Mouse (Mus musculus) gastrocnemius, postnatal 10 days (tissue): ENCODE data around the gene Dnajc1. TPM values are rescaled to one million over a fixed set of nuclear protein-coding genes. Genes with fewer than 3 reads are reported as not detected.
A peak's percentile ranks its signal among the peaks of the same experiment; 100 is the strongest.

Experiments used
- DNase-seq: peaks from one replicate; pipeline ENCODE4 v3.0.0; 2021; ENCODE audit warnings: mixed read lengths
- long read RNA-seq, 2 experiments: library from polyadenylated mRNA; stranded (forward); transcript quantifications; one replicate each; pipeline ENCODE4 v2.0.0; 2021
- total RNA-seq, 2 experiments: library from RNA; stranded (reverse); gene quantifications; 2 replicates each; pipeline ENCODE4 v1.2.3; 2021

Gene Dnajc1
- 10 to 100 TPM; 13.4 to 18.3 TPM for total RNA-seq
- long read RNA-seq, experiment 1, full-length matches to known transcripts: 17 of 21 reads
- long read RNA-seq, experiment 1, partial matches to known transcripts: 0 of 21 reads
- long read RNA-seq, experiment 1, other reads (novel, unspliced or antisense): 4 of 21 reads
- long read RNA-seq, experiment 2, full-length matches to known transcripts: 6 of 8 reads
- long read RNA-seq, experiment 2, partial matches to known transcripts: 1 of 8 reads
- long read RNA-seq, experiment 2, other reads (novel, unspliced or antisense): 1 of 8 reads

- DNase-seq: peak; percentile 86
Observed at GRCm38 (mm10) chr2:18392331-18393021, at the start of gene Dnajc1. TSS of gene Dnajc1 (minus strand) at chr2:18392830.

DNA sequence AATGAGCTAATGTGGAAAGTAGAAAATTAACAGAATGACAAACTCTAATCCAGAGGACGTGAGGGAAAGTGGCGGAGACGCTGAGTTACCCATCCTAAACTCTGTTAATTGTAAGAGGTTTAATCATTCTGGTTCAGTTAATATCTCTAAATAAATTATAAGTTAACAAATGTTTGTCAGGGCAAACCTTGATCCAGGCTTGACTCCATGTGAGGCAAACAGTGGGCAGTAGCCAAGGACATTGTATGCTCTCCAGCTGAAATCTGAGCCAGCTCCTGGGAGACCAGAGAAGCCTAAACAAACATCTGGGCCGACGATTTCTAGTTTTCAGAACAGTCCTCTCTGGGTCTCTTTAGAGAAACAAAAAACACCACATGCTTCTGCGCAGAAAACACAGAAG lies 49.2 kb upstream of the Dnajc1 start:
- no peak for DNase-seq

DNA sequence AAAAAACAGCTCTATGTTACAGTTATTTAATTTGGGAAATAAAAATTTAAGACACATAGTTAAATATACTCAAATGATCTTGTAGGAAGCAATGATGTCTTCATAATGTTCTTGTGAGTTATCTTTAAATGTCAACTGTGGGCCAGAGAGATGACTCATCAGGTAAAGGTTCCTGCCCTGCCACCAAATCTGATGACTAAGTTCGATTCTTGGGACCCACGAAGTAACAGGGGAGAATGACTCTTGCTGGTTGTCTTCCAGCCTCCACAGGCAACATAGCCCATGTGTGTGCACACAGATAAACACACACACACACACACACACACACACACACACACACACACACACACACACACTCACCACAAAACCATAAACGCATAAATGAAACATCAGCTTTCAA lies 22.6 kb upstream of the Dnajc1 start:
- no peak for DNase-seq

GRCm38 (mm10) chr2:18403679-18404078 lies 11.0 kb upstream of the Dnajc1 start:
- DNase-seq: no peak

DNA sequence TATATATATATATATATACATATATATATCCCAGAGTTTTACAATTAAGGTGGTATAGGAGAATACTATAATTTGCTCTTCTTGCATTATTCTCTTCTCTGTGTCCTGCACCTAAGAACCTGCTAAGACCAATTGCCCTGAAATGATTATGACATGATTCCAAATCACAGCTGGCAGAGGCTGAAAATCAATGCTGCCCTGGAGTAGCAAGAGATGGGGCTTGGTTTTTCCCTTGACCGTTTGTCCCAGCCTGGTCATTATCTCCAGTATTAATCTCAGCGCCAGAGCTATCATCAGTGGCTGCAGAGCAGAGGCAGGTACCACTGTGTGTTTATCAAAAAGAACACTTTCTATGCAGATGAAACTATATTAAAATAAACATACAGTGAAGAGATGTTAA lies 9.1 kb upstream of the Dnajc1 start:
- no peak for DNase-seq

- DNase-seq: no peak
Observed at GRCm38 (mm10) chr2:18393022-18393519, 441 bp upstream of the Dnajc1 start.

- no peak for DNase-seq
Observed at GRCm38 (mm10) chr2:18391861-18392260, 769 bp downstream of the Dnajc1 start.

GRCm38 (mm10) chr2:18389631-18390030 lies 3.0 kb downstream of the Dnajc1 start:
- no peak for DNase-seq

DNA sequence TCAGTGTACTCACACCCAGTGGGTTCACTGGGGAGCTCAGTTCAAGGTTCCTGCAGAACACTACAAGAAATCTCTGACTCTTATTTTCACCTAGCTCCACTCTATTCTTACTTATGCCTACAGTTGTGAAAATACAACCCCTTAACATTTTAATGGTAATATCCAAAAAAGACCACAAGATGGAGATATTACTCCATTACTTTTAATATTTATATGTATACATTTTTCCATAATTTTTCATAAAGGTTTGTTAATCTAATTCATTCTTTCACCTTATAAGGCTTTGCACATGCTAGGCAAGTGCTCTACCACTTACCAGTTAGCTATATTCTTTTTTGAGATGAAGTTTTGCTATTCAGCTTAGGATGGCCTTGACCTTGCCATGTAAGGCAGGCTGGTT lies 11.0 kb downstream of the Dnajc1 start:
- DNase-seq: no peak

- no peak for DNase-seq
Observed at GRCm38 (mm10) chr2:18372400-18373182, 20.0 kb downstream of the Dnajc1 start.

DNA sequence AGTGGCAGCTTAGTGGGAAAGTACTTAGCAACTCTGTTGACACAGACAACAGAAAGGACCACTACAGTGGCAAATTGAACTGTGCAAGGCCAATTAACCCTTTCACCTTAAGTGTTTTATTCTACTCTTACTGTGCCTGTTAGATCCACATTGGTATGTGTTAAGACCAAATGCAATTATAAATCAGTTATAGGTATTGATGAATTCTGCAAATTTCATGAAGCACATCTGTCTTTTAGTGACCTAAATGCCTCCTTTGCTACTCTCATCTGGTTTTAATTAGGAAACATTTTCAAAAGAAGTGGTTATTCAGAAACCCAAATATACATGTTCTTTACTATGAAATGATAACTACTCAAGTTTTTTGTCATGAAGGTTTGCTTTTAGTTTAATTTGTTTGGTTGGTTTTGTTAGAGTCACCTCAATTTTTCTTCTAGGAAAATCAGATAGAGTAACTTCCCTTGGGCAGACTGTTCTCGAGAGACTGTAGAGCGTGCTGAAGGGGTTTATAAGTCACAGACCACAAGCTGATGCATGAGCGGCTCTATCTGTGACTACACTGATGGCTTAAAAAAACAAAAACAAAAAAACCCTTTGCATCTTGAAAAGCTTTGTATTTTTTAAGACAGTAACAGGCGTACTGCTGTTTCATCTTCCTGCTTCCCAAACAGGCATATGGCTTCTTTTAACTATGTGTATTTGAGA lies 21.7 kb downstream of the Dnajc1 start:
- DNase-seq: no peak

- no peak for DNase-seq
Observed at GRCm38 (mm10) chr2:18364402-18364801, 28.2 kb downstream of the Dnajc1 start.

DNA sequence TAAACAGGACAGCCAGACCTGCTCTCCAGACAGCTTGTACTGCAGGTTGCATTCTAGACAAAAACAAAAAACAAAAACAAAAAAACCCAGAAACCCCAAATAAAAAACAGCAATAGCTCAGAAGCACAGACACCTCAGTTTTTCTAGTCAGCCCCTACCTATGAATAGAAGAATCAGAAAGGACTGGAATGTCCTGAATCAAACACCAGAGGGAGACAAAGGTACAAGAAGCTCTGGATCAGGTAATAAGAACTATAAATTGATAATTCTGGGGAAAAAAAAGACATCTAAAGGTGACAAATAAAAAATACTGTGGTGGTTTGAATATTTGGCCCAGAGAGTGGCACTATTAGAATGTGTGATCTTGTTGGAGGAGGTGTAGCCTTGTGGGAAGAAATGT lies 37.3 kb downstream of the Dnajc1 start:
- no peak for DNase-seq

- no peak for DNase-seq
Observed at GRCm38 (mm10) chr2:18352620-18353019, 40.0 kb downstream of the Dnajc1 start.

DNA sequence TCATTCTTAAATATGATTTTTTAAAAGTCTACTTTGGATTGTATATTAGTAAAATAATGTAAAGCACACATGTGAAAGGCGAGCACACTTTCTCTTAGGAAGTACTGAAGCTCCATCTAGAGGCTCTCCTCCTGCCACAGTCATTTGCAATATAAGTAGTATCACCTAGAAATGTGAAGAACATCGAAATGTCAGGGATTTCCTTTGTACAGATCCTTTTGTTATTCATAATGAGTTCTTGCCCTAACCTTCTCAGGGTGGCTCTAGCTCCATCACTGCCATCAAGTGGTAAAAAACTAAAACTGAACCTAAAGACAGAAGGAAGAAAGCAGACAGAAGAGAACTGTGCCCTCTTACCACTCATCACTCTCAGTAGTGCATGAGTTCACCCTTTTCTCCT lies 49.2 kb downstream of the Dnajc1 start:
- DNase-seq: no peak

DNA sequence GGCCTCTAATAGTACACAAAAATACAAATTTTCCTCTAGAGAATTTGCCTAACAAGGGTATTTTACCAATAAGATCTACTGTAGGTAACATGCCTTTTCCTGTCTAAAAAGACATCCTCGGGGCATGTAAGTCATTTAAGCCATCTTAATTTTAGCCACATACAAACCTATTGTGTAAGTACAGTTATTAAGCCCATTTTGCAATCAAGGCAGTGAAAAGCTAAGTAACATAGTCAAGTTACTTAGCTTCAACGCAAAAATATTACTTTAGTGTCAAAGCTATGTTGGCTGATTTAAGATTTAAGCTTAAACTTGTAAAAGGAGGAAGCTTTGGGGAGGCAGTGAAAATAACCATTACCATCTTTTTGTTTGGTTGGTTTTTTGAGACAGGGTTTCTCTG lies 74.0 kb downstream of the Dnajc1 start:
- no peak for DNase-seq

GRCm38 (mm10) chr2:18317503-18318281 lies 74.9 kb downstream of the Dnajc1 start:
- DNase-seq: no peak

- DNase-seq: no peak
Observed at GRCm38 (mm10) chr2:18316909-18317308, 75.7 kb downstream of the Dnajc1 start.

- no peak for DNase-seq
Observed at GRCm38 (mm10) chr2:18310261-18311104, 82.1 kb downstream of the Dnajc1 start.
